Mouse (Mus musculus) naive thymus-derived CD4-positive, alpha-beta T cell, adult 2 months (primary cell): Measurements from ENCODE around the gene Mrpl9.

Experiments used
- DNase-seq: peaks from one replicate; pipeline ENCODE4 v3.0.0-alpha.2; 2011; ENCODE audit warnings: low read depth

Mrpl9 gene

GRCm38 (mm10) chr3:94465632-94466430, 22.7 kb downstream of the Mrpl9 start:
- no peak for DNase-seq

GRCm38 (mm10) chr3:94468931-94469330, 25.8 kb downstream of the Mrpl9 start:
- DNase-seq, result no peak

- no peak for DNase-seq
Observed at GRCm38 (mm10) chr3:94472447-94473114, 29.5 kb downstream of the Mrpl9 start.

- DNase-seq, result no peak
Observed at GRCm38 (mm10) chr3:94473115-94473505, 30.0 kb downstream of the Mrpl9 start.

DNA sequence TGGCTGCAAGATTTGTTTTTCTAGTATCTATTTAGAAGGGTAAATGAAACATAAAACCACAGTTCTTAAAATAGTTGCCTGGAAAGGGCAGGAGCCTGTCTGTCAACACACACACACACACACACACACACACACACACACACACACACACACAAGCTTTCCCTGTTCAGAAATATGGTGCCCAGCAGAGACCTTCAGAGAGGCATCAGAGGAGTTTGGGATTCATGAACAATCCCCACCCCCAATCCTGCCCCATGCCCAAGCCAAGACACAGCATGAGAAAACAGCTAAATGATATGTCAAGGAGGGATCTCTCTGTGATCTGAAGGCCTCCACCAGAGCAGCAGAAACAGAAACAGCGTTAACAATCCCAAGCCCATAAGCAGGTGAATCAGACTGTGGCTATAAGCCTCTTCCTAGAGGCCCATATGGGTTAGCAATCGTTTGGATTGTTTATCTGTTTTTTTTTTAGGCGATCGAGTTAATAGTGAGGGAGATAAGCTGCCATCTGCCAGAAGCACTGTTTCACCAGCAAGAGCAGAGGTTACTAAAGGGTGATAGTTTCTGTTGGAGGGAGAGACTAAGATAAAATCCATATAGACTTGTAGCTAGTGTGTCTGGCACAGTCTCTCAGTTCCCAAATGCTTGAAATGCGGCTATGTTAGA, 30.6 kb downstream of the Mrpl9 start:
- no peak for DNase-seq

- DNase-seq, result no peak
Observed at GRCm38 (mm10) chr3:94476301-94477035, 33.4 kb downstream of the Mrpl9 start.

- no peak for DNase-seq
Observed at GRCm38 (mm10) chr3:94477444-94477843, 34.3 kb downstream of the Mrpl9 start.

- no peak for DNase-seq
Observed at GRCm38 (mm10) chr3:94477981-94478422, 34.9 kb downstream of the Mrpl9 start, which contains the start of gene Celf3. Gene Celf3, plus strand, starts transcription at chr3:94478295.

GRCm38 (mm10) chr3:94478591-94479169, 35.6 kb downstream of the Mrpl9 start:
- DNase-seq, result no peak

DNA sequence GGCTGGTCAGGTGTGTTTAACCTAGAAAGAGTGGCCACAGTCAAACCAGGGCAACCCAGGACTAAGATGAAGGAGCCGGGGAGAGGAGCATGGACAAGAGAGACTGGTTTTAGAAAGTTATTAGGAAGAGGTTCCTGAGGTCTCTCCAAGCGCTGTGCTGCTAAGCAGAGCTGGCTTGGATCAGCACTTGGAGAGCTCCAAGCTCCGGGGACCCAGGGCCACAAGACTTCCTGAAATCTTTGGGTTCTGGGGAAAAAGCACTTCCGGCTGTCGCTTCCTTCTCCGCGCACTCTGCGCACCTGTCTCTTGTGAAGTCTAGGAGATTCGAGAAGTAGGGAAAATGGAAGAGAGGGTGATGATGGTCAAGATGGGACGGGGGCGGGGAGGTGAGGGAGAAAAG, 36.4 kb downstream of the Mrpl9 start:
- no peak for DNase-seq

DNA sequence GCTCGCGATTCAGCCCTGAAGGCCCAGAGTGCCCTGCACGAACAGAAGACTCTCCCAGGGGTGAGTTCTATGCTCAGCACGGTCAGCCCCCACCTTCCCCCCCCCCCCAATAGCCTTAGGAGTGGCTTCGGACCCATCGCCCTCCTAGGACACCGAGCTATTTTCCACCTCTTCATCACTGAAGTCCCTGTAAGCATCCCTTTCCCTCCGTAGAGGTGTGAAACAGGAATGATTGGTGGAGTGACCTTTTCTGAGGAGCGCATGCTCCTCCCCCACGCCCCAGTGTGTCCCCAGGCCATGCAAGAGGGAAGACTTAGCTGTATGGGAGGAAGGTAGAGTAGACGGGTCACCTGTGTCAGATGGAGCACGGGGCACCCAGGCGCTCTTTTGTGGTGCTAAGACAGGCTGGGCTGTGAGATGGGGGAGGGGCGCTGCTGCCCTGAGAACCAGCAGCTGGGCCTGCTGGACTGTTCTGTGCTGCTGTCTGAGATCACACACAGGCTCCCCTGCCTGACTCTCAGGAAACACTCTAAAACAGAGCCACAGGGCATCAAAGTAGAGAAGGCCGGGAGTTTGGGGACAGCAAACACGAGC, 37.3 kb downstream of the Mrpl9 start, which contains the start of gene Riiad1:
TSS of gene Riiad1 (minus strand) at position 51 of the 594 bp plus-strand sequence.
- no peak for DNase-seq

DNA sequence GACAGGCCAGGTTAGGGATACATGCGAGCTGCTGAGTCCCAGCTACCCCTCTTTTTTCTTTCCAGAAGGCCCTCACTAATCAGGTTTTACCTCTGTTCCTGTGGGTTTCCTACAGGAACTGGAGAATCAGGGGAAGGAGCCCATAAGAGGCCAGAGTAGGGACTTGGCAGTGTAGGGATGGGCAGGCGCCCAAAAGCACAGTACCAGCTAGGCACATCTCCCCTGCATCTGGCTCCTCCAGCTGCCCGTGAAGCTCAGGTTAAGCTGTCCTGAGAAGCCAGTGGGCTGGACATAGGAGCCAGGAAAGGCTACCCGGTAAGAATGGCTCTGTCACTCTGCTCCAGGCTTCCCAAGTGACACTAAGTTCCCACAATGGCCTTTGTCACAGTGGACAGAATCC, 38.3 kb downstream of the Mrpl9 start:
- DNase-seq, result no peak

DNA sequence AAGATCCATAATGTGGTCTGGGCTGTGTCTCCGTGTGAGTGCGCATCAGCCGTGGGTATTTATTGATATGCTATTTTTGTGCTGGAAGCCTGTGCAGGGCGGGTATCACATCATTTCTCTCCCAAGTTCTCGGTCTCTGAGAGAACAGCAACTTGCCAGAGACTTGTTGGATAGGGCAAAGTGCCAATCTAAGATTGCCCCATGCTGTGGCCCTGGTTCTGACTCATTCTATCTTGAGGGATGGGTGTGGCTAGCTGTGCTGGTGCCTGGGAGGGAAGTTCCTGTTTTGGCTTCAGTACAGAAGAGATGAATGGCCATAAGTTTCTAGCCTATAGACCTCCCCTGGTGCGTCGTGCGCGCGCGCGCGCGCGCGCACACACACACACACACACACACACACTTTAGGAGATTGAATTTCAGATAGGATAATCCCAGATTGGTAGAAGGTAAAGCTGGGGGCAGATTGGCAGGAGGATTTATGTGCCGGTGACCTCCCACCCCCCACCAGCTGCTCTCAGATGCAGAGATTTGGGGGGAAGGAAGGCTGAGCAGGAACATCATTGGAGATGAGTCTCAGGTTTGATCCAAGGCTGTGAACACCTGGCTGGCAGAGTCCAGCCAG, 39.8 kb downstream of the Mrpl9 start:
- DNase-seq, result no peak

DNA sequence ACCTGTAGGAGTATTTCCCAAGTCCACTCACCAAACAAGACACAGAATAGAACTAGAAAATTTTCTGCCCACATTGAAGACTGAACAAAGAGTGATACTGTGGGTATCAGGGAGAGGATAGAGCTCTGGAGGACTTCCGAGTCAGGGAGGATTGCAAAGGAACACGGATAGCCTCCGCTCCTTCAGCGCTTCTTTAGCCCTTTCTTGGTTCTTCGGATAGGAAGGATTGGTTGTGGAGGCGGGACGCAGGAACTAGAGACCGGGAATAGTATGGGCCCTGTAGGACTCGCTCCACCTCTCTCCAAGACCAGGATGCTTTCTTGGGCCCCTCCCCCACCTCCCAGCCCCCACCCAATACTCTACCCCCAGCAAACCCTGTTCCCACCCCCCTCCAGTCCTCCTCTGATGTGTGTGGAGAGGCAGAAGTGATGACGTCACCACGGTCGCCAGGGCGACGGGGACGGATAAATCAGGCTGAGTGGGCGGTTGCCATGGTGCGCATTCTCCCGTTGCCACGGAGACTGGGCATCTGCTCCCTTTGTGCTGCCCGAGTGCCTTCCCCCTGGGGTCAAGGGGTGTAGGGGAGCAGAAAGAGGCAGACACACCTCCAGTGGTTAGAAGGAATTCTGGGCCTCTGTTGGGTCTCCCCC, 40.8 kb downstream of the Mrpl9 start:
- no peak for DNase-seq

- no peak for DNase-seq
Observed at GRCm38 (mm10) chr3:94485922-94486321, 42.8 kb downstream of the Mrpl9 start.

DNA sequence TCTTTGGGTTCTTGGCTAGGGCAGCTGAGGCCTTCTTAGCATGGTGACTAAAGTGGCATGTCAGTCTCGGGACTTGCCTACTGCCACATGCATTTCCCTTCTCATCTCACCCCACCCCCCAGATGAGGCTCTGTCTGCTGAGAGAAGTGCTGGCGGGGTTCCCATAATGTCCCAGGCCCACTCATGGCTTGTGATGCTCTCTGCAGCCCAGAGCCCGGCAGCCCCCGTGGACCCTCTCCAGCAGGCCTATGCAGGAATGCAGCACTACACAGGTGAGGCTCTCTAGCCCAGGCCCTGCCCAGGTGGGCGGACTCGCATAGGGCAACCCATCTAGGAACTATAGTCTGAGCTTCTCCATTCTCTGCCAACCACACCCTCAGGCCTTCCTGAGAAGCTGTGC, 44.5 kb downstream of the Mrpl9 start:
- DNase-seq, result no peak

GRCm38 (mm10) chr3:94497162-94497561, 54.0 kb downstream of the Mrpl9 start:
- DNase-seq, result no peak
